Mouse (Mus musculus) liver, adult 10 weeks (tissue): ENCODE data around the gene Rrp7a. TPM values are rescaled to one million over a fixed set of nuclear protein-coding genes. Genes with fewer than 3 reads are reported as not detected.

Experiments
- polyA plus RNA-seq: library from polyadenylated mRNA; stranded (reverse); fragments of 350-450 nt; fragmentation: Illumina TruSeq; extraction: RNeasy Lipid Tissue Mini Kit (QIAGEN cat#74804); gene quantifications from one replicate; pipeline ENCODE4 v1.2.3, GENCODE M21; 2014; ENCODE audit warnings: low read depth, low replicate concordance

Rrp7a gene
- 1.0 TPM for polyA plus RNA-seq

DNA sequence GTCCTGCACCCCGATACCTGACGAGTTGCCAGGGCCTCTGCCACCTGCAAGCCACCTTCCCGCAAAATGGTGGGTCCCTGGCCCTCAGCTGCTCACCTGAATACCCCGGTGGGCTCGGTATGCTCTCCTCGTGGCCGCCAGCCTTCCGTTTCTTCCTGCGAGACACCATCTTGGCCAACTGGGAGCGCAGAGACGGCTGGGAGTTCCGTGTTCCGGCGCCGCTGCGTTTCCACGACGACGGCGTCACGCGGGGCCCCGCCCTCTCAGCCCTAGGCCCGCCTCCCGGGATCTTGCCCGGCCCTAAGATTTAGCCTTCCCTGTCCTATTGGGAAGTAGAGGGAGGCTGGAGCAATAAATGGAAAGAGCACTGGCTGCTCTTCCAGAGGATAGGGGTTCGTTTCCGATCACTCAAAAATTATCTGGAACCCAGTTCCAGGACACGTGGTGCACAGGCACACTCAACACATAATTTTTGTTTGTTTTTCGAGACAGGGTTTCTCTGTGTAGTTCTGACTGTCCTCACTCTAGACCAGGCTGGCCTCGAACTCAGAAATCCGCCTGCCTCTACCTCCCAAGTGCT lies at the start of gene Rrp7a:
Gene Rrp7a (minus strand): TSS at position 236 of the 580 bp plus-strand sequence.

GRCm38 (mm10) chr15:83149196-83150072 lies 26.8 kb upstream of the Rrp7a start, which contains the start of gene Poldip3:
Gene Poldip3 (minus strand): TSS chr15:83149384.

DNA sequence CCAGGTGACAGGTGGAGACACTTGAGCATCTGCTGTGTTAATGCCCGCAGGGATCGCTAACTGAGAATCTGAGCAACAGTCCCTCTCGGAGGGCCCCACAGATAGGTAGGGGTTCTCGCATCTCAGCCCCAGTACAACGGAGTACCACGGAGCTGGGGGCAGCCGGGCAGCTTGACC lies 33.3 kb downstream of the Rrp7a start, which contains the start of gene Serhl:
Gene Serhl (plus strand): TSS at position 78 of the 177 bp plus-strand sequence.

Other genes with a start within 250 kb of the Rrp7a start
- gene Tcf20, start 134.9 kb downstream of the Rrp7a start, polyA plus RNA-seq, result 7.3 TPM
- gene Nfam1, start 89.5 kb downstream of the Rrp7a start, polyA plus RNA-seq, result 0.74 TPM
- 8.1 TPM for gene Serhl, start 33.3 kb downstream of the Rrp7a start, polyA plus RNA-seq
- 8.0 TPM for gene Poldip3, start 26.6 kb upstream of the Rrp7a start, polyA plus RNA-seq
- 90.8 TPM for gene Cyb5r3, start 49.8 kb upstream of the Rrp7a start, polyA plus RNA-seq
- gene A4galt, start 129.0 kb upstream of the Rrp7a start, polyA plus RNA-seq, result not detected
- 2.5 TPM for gene Arfgap3, start 227.4 kb upstream of the Rrp7a start, polyA plus RNA-seq